Mouse (Mus musculus): ENCODE results near the gene Itga6. TPM values are rescaled to one million over a fixed set of nuclear protein-coding genes. Genes with fewer than 3 reads are reported as not detected.

Gene Itga6
- total RNA-seq, 2 experiments from 2014 or later = 6.6 to 9.8 TPM

DNA sequence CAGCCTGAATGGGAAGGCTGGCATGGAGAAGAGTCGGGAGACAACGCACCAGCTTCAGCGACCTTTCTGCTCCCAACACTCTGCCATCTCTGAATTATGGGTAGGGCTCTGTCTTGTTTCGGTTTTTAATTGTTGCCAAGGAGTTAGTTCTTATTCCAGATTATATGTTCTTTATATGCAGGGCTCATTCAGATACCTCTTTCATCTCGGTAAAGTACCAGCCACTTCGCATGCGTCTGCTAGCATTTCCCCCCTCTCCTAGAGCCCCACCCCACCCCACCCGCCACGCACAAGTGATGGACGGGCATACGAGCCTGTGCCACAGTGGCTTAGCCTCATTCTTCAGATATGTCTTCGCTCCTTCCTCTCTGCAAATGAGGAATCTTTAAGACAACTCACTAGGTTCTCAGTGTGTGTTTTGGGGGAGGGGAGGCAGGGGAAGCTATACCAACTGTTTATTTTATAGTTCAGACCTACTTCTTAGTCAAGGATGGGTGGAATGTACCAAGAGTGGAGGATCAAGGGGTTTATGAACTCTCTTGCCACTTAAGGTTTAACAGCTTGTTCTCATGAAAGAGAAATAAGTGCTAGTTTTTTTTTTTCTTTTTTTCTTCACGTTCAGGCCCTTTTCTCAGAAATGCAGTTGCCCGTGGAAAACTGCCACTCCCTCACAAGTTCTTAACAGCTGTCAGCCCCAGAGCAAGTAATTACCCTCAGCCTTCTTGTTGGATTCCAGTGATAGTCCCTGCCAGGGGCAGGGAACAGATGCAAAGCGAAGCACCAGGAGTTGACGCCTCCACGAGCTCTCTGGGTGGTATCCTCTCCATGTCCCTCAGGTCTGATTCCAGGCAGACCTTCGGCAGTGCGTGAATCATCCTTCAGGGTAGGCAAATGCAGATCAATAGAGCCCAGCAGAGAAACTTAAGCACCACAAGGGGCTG is 13.4 kb downstream of the Itga6 start:
- ATAC-seq (replicated peaks; ENCODE audit: low FRiP score, poor library complexity, severe bottlenecking) = no peak

DNA sequence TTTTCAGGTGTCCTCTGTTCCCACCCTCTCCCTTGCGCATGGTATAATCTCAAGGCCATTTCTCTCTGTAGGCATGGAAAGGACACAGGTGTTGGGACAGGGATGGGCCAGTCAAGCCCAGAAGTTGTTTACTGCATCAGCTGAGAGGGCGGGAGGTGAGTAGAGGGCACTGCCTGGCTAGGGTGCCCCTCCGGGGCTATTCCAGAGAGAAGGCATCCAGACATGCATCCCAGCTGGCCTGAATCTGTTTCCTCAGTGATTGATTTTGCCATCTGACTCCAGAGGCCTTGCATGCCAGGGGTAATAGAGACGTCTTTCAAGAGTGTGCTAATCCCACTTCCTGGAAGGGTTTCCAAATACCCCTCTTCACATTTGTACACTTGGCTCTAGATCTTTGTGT is 14.7 kb downstream of the Itga6 start:
- ATAC-seq (replicated peaks; ENCODE audit: low FRiP score, poor library complexity, severe bottlenecking) = no peak

GRCm38 (mm10) chr2:71761081-71761480 is 15.7 kb downstream of the Itga6 start:
- no peak for ATAC-seq (replicated peaks; ENCODE audit: low FRiP score, poor library complexity, severe bottlenecking)

DNA sequence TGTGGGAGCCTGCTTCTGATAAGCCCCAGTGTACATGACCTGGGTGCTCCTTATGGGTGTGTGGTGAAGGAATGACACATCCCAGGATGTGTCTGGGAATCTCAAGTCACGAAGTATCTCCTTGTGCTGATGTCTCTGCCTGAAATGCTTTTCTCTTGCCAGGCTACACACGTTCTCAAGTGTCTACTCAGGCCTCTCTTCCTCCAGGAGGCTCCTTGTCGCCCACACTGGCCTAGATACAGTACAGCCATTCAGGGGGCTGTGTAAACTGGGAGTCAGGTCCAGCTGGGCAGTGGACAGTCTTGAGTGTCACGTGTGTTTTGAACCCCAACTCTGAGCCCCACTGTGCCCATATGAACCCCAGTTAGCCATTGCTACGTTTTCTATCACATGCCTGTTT is 19.1 kb downstream of the Itga6 start:
- ATAC-seq (replicated peaks; ENCODE audit: low FRiP score, poor library complexity, severe bottlenecking) = no peak

- no peak for ATAC-seq (replicated peaks; ENCODE audit: low FRiP score, poor library complexity, severe bottlenecking)
Observed at GRCm38 (mm10) chr2:71764961-71765735, 19.7 kb downstream of the Itga6 start.

DNA sequence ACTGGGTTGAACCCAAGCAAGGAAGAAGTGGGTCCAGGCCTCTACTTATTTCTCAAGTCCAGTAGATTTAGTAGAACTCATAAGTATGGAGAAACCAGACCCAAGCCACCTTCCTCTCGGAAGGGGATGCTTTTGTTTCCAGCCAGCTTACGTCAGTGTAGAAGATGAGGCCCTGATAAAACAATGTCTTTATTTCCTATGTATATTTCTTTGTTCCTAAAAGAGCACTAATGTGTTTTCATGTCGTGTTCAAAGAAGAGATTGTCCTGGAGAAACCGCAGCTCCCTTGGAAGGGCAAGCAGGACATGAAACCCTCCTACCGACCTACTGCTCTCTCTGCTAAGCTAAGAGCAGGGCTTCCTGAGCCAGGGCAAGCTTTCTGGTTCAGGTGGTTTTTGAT is 20.6 kb downstream of the Itga6 start:
- no peak for ATAC-seq (replicated peaks; ENCODE audit: low FRiP score, poor library complexity, severe bottlenecking)

DNA sequence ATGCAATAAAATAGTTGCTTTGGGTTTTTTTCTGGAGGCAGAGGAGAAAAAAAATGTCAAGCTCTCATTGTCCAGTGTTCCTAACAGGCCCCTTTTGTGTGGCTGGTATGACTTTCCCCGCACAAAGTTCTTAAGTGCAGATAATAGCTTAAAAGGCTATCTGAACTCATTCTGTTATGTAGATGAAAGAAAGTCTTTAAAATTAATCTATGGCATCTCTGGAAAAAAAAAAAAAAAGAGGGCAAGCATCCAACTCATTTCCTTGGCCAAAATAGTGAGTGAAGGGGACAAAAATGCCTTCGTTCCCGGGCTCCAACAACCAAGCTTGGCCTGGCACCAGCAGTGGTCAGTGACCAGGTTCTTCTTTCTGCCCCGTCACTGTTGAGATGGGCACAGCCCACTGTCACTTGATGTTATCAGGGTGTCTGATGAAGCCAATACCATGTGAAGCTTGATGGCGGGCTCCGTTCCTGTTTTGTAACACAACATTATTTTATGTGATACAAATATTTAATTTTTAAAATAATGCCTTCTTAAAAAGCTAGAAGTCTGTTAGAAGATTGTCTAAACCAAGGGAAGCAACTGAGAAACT is 21.7 kb downstream of the Itga6 start:
- no peak for ATAC-seq (replicated peaks; ENCODE audit: low FRiP score, poor library complexity, severe bottlenecking)

DNA sequence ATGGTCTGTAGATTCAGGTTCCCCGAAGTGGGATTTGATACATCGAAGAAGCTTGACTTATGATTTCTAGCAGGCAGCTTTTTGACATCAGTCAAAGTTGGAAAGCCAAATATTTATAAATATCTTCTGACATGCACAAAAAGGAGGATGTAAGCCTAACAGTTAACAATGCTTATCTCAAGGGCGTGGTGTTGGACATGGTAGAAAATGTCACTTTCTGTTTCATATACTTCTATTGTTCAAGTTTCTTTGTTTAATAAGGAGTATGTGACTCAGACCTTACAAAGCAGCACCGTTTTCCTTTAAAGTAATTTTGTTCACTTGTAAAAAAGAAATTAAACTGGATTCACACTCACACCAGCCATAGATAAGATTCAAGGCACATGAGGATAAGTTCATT is 26.3 kb downstream of the Itga6 start:
- ATAC-seq (replicated peaks; ENCODE audit: low FRiP score, poor library complexity, severe bottlenecking) = no peak

GRCm38 (mm10) chr2:71773714-71774113 is 28.3 kb downstream of the Itga6 start:
- no peak for ATAC-seq (replicated peaks; ENCODE audit: low FRiP score, poor library complexity, severe bottlenecking)

- no peak for ATAC-seq (replicated peaks; ENCODE audit: low FRiP score, poor library complexity, severe bottlenecking)
Observed at GRCm38 (mm10) chr2:71774246-71774951, 29.0 kb downstream of the Itga6 start.

DNA sequence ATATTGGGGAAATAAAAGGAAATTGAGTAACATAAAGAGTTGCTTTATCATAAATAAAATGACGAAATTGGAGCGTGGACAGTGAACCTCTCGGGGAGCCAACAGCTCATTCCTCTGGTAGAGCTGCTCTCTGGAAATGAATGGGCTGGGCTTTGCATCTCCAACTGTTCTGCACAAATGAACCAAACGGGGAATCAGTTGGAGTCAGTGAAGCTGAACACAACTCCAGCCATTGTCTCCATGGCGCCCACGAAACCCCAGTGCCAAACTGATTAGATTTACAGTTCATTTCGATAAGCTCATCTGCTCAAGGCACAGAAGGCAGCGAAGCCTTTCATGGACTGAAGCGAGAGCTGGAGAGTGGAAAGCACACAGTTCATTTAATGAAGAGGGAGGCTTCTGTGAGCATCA is 29.8 kb downstream of the Itga6 start:
- ATAC-seq (replicated peaks; ENCODE audit: low FRiP score, poor library complexity, severe bottlenecking) = no peak

GRCm38 (mm10) chr2:71779266-71779888 is 34.0 kb downstream of the Itga6 start:
- ATAC-seq (replicated peaks; ENCODE audit: low FRiP score, poor library complexity, severe bottlenecking) = no peak

GRCm38 (mm10) chr2:71780016-71780415 is 34.6 kb downstream of the Itga6 start:
- ATAC-seq (replicated peaks; ENCODE audit: low FRiP score, poor library complexity, severe bottlenecking) = no peak

GRCm38 (mm10) chr2:71785260-71785659 is 39.8 kb downstream of the Itga6 start:
- ATAC-seq (replicated peaks; ENCODE audit: low FRiP score, poor library complexity, severe bottlenecking) = no peak

GRCm38 (mm10) chr2:71786060-71786459 is 40.6 kb downstream of the Itga6 start:
- ATAC-seq (replicated peaks; ENCODE audit: low FRiP score, poor library complexity, severe bottlenecking) = no peak

DNA sequence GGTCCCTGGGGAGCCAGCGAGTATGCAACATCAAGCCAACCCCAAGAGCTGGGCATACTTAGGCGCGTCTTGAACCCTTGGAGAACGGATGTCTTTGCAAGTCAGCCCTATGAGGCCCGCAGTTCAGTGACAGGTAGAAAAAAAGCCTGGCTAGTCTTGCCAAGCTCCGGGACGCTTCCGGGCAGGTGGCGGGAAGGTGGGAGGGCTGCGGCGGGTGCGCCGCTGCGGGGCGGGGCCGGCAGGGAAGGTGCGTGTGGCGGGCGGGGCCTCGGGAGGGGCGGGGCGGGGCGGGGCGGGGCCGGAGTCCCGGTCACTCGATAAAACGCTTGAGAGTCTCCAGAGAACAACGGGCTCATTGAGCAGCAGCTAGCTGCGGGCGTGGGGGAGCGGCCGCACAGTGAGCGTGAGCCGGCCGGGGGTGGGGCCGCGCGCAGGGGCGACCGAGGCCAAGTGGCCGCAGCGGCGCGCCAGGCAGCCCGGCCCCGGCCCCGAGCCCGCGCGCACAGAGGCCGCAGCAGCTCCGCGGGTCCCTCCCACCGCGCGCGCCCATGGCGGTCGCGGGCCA is 41.3 kb downstream of the Itga6 start:
- peak; percentile 42; the same call in 1 of the 2 replicates for ATAC-seq (replicated peaks; ENCODE audit: low FRiP score, poor library complexity, severe bottlenecking)

- ATAC-seq (replicated peaks; ENCODE audit: low FRiP score, poor library complexity, severe bottlenecking) = no peak
Observed at GRCm38 (mm10) chr2:71787156-71787590, 41.8 kb downstream of the Itga6 start.

GRCm38 (mm10) chr2:71787591-71788460 is 42.4 kb downstream of the Itga6 start:
- no peak for ATAC-seq (replicated peaks; ENCODE audit: low FRiP score, poor library complexity, severe bottlenecking)

Measured in erythroblast, adult 5-6 weeks (primary cell).